Comparison of ENCODE assay signal across 8 mouse cellular contexts in the genomic region with DNA sequence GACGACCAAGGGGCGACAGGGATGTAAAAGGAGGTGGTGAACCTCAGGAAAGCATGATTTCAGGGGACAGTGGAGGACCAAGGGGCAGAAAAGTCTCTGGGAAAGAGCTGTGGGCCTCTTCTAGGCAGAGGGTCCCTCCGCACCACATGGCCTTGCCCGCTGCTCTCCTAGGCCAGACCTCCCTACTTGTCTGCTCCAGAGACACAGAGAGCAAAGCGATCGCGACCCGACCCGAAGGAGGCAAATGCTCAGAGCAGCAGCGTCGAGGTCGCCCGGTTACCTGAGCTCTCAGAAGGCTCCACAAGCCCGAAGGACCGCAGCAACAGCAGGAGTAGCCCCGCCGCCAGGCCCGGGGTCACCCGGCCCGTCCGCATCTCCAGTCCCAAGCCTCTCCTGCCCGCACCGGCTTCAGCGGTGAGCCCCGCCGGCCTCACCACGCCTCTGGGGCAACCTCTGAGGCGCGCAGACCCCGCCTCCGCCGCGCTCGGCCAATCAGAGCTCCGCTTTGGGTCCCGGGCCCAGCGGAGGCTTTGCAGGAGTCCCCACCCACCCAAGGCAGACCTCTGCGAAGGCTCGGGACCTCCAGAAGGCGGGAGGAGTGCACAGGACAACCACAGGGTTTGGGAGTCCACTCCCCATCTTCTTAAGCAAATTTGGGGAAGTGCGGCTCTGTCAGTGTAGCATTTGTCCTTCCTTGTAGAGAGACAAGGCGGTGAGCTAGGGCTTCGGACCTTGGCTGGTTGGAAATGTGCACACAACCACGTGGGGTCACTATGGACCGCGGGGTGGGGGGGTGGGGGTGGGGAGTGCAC. TPM values are rescaled to one million over a fixed set of nuclear protein-coding genes. Genes with fewer than 3 reads are reported as not detected.
A peak's percentile ranks its signal among the peaks of the same experiment; 100 is the strongest.
DNase-seq lines count a peak whose midpoint lies in the region; ATAC-seq lines count a peak whose summit lies in the region.

TSS of gene Ly75 (minus strand) at position 446 of the 812 bp plus-strand sequence.

- H3K36me3 ChIP-seq in forebrain, embryonic 14.5 days (ENCODE audit: control insufficient read depth, insufficient read depth, low read length) = no peaks in the 10 kb centered on the region
- no peaks in the 10 kb centered on the region for H3K36me3 ChIP-seq in lung, embryonic 15.5 days

- no peaks in the 10 kb centered on the region for H3K27me3 ChIP-seq in forebrain, embryonic 14.5 days (replicated peaks; ENCODE audit: control insufficient read depth, insufficient read depth, low read length)
- no peaks in the 10 kb centered on the region; the same call in 1 of the 2 replicates for H3K27me3 ChIP-seq in lung, embryonic 15.5 days

- intact Hi-C loops in heart, postnatal 25 days (cut with DNase I) = no loop called here

- peak within 1 kb of the TSS; percentile 45 for H3K4me3 ChIP-seq in forebrain, embryonic 14.5 days (ENCODE audit: low read depth, low read length)
- peak within 1 kb of the TSS; percentile 62 for H3K4me3 ChIP-seq in lung, embryonic 15.5 days

- H3K4me1 ChIP-seq in forebrain, embryonic 14.5 days (ENCODE audit: control insufficient read depth, insufficient read depth, low read length) = 0 out of 2 replicates have a peak, but pooled peaks cover 2% of the 10 kb centered on the region
- peaks cover 12% of the 10 kb centered on the region; the same call in 1 of the 2 replicates for H3K4me1 ChIP-seq in lung, embryonic 15.5 days

- H3K9me3 ChIP-seq in forebrain, embryonic 14.5 days (replicated peaks; ENCODE audit: control insufficient read depth, low read length) = no peaks in the 10 kb centered on the region
- no peaks in the 10 kb centered on the region for H3K9me3 ChIP-seq in lung, embryonic 15.5 days

- H3K27ac ChIP-seq in forebrain, embryonic 14.5 days (ENCODE audit: low read depth, low read length) = no peak within 1 kb of the TSS
- H3K27ac ChIP-seq in lung, embryonic 15.5 days = no peak within 1 kb of the TSS

- H3K4me2 ChIP-seq in forebrain, embryonic 14.5 days (ENCODE audit: low read length) = peak within 1 kb of the TSS; percentile 91
- peak within 1 kb of the TSS; percentile 94 for H3K4me2 ChIP-seq in lung, embryonic 15.5 days

- peak within 1 kb of the TSS; percentile 62 for H3K9ac ChIP-seq in forebrain, embryonic 14.5 days (ENCODE audit: low read length)
- H3K9ac ChIP-seq in lung, embryonic 15.5 days = peak within 1 kb of the TSS; percentile 55

- under 1% methylated on average over 46 of the region's 46 CpGs for WGBS in forebrain, embryonic 14.5 days
- 2% methylated on average over 46 of the region's 46 CpGs for WGBS in lung, embryonic 15.5 days

- peak; percentile 95 for DNase-seq in ES-CJ7 (ENCODE audit: low read depth, low spot score)
- peak; percentile 84 for DNase-seq in forebrain, embryonic 14.5 days (ENCODE audit: low spot score)
- DNase-seq in heart, postnatal 25 days (ENCODE audit: low spot score) = peak; percentile 67
- peak; percentile 3 to 36 for DNase-seq in layer of hippocampus, adult 18-20 months (ENCODE audit: low spot score in 2 of 2)
- DNase-seq in ovary, adult 18-20 months (ENCODE audit: low spot score) = peak; percentile 83
- peak; percentile 91 for DNase-seq in thymus, postnatal 0 days (ENCODE audit: low spot score)

- peak; percentile 90 for ATAC-seq in cerebellum, adult (ENCODE audit: insufficient number of reproducible peaks, low FRiP score, low TSS enrichment)
- peak; percentile 100 for ATAC-seq in forebrain, embryonic 14.5 days
- peak; percentile 99 for ATAC-seq in lung, embryonic 15.5 days (ENCODE audit: borderline replicate concordance, extremely low read depth, low FRiP score, low TSS enrichment)

RNA-seq across cellular contexts. Expression of gene Ly75, which starts in this region (rescaled TPM):
- 0.41 and 0.78 TPM in 2 replicates for polyA plus RNA-seq in forebrain, embryonic 14.5 days (2014; fragmentation: Nextera tagmentation; extraction: Ambion mirVana)
- under 1 TPM; 0.61 to 0.75 TPM for total RNA-seq in heart, postnatal 25 days (2021)
- total RNA-seq in layer of hippocampus, adult 18-20 months (2021) = under 1 TPM; 0.47 to 0.71 TPM
- 2.1 and 3.5 TPM in 2 replicates for polyA plus RNA-seq in lung, embryonic 15.5 days (2015; fragmentation: Nextera tagmentation; extraction: Ambion mirVana)
- 23.6 and 24.5 TPM in 2 replicates for polyA plus RNA-seq in thymus, postnatal 0 days (2015; fragmentation: Nextera tagmentation; extraction: Ambion mirVana)

Comparison
In these comparisons a context has a peak if more than half of its experiments do, and no peak if none do; other contexts are left out.
1. Peak in DNase-seq, ATAC-seq, H3K4me3 ChIP-seq, H3K9ac ChIP-seq and H3K4me2 ChIP-seq in forebrain, embryonic 14.5 days; RNA of the gene not detected or under 1 TPM.
2. Peak in DNase-seq in heart, postnatal 25 days; RNA of the gene not detected or under 1 TPM.
3. Peak in DNase-seq in layer of hippocampus, adult 18-20 months; RNA of the gene not detected or under 1 TPM.
4. DNase-seq: peak in every context shown above with its lines; median percentile 95 in ES-CJ7; 91 in thymus, postnatal 0 days; 84 in forebrain, embryonic 14.5 days; 83 in ovary, adult 18-20 months; 67 in heart, postnatal 25 days; 20 in layer of hippocampus, adult 18-20 months.